Mouse (Mus musculus) midbrain, embryonic 13.5 days (tissue): ENCODE results near the gene Gm10639. TPM values are rescaled to one million over a fixed set of nuclear protein-coding genes. Genes with fewer than 3 reads are reported as not detected.
"Not testable (repeated sequence)": the region's sequence is repeated elsewhere in the genome, so short reads cannot be mapped to it uniquely, and the experiment has no call there.

Experiments used
- ATAC-seq: fragments of 200-750 bp; cut with Nextera tagmentation; 2 replicates; pipeline ENCODE4 v1.8.0; 2017; ENCODE audit warnings: mild to moderate bottlenecking, moderate TSS enrichment, moderate library complexity
- H3K27ac ChIP-seq: fragments of 300-500 bp; sonication (generic); 2 replicates; pipeline ENCODE4 v1.5.1; 2015; ENCODE audit warnings: inconsistent platforms, mild to moderate bottlenecking, moderate library complexity
- H3K27me3 ChIP-seq: fragments of 300-500 bp; sonication (generic); 2 replicates; pipeline ENCODE4 v1.6.1; 2015; ENCODE audit warnings: mild to moderate bottlenecking, inconsistent platforms
- H3K36me3 ChIP-seq: fragments of 300-500 bp; sonication (generic); 2 replicates; pipeline ENCODE4 v1.6.1; 2015; ENCODE audit warnings: mild to moderate bottlenecking, inconsistent platforms
- H3K4me1 ChIP-seq: fragments of 300-500 bp; sonication (generic); replicated peaks from 2 replicates; pipeline ENCODE4 v1.6.1; 2015; ENCODE audit warnings: inconsistent platforms
- H3K4me2 ChIP-seq: fragments of 300-500 bp; sonication (generic); replicated peaks from 2 replicates; pipeline ENCODE4 v1.6.1; 2015; ENCODE audit warnings: moderate library complexity, mild to moderate bottlenecking, inconsistent platforms
- H3K4me3 ChIP-seq: fragments of 300-500 bp; sonication (generic); replicated peaks from 2 replicates; pipeline ENCODE4 v1.5.1; 2015; ENCODE audit warnings: mild to moderate bottlenecking, inconsistent platforms
- H3K9ac ChIP-seq: fragments of 300-500 bp; sonication (generic); replicated peaks from 2 replicates; pipeline ENCODE4 v1.6.1; 2015; ENCODE audit warnings: mild to moderate bottlenecking, inconsistent platforms
- H3K9me3 ChIP-seq: fragments of 300-500 bp; sonication (generic); 2 replicates; pipeline ENCODE4 v1.6.1; 2016; ENCODE audit warnings: mild to moderate bottlenecking, inconsistent platforms
- WGBS: fragments of 180-500 bp; shearing (Covaris S2); methylation state at CpG from one replicate; pipeline ENCODE4 v1.1.7; 2015; 5-methylcytosine and 5-hydroxymethylcytosine counted together
- polyA plus RNA-seq: library from polyadenylated mRNA; unstranded; fragments of >200 nt; fragmentation: Nextera tagmentation; extraction: Ambion mirVana; gene quantifications from 2 replicates; pipeline ENCODE4 v1.2.1, GENCODE M21; 2015

The Gm10639 gene
- not detected in 2 replicates for polyA plus RNA-seq

- H3K4me2 ChIP-seq, H3K4me1 ChIP-seq, H3K4me3 ChIP-seq, ATAC-seq, H3K27me3 ChIP-seq, H3K27ac ChIP-seq, H3K9me3 ChIP-seq, H3K9ac ChIP-seq, H3K36me3 ChIP-seq: not testable (repeated sequence)
- 97% methylated on average over 3 of the region's 3 CpGs for WGBS
Measured at GRCm38 (mm10) chr9:78289723-78290122, at the start of gene Gm10639. TSS of gene Gm10639 (plus strand) at chr9:78289923.

- not testable (repeated sequence) for H3K4me2 ChIP-seq, H3K27me3 ChIP-seq, H3K4me1 ChIP-seq, ATAC-seq, H3K9me3 ChIP-seq, H3K27ac ChIP-seq, H3K9ac ChIP-seq, H3K4me3 ChIP-seq, H3K36me3 ChIP-seq
- 90% methylated on average over 4 of the region's 4 CpGs for WGBS
Measured at GRCm38 (mm10) chr9:78255683-78256470, 33.8 kb upstream of the Gm10639 start.

DNA sequence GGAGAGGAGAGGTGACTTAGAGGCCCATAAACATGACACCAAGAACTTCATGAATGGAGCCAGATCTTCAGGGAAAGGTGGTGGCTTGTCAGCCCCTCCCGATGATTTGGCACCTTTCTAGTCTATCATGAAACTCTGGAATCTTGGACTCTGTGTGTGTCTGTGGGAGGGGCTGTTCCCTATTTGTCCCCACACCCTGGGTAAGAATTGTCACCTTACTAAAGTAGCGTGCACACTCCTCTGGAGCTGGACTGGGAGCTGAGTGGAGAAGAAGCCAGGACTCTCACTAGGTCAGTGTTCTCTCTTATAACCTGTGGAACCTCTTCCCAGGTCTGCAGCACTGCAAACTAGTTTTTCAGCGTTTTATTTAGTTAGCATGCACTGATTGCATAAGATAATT lies 32.8 kb upstream of the Gm10639 start, which contains the start of gene Gm3776:
Gene Gm3776, plus strand, starts transcription at position 216 of the 400 bp plus-strand sequence.
- not testable (repeated sequence) for H3K9ac ChIP-seq, H3K4me2 ChIP-seq, H3K27ac ChIP-seq, H3K36me3 ChIP-seq, H3K27me3 ChIP-seq, H3K9me3 ChIP-seq, ATAC-seq, H3K4me3 ChIP-seq, H3K4me1 ChIP-seq
- 89% methylated on average over 1 of the region's 3 CpGs for WGBS

DNA sequence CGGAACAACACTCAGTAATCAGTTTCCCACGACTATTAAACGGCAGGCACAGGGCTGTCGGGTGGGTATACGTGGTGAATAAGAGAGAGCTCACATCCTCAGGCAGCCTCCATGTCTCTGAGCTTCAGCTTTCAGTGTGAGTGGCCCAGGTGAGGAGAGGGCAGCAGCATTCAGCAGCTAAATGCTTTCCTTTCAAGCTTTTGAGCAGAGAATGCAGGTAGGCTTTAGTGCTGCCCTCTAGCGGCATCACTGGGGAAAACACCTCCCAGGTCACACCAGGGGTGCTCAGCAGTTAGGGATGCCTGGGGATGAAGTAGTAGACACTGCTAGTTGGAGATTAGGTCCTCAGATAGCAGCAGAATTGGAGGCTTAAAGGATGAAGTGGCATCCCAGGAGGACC lies 30.0 kb upstream of the Gm10639 start:
- H3K27me3 ChIP-seq, H3K9ac ChIP-seq, H3K4me2 ChIP-seq, H3K4me3 ChIP-seq, H3K27ac ChIP-seq, H3K9me3 ChIP-seq, H3K36me3 ChIP-seq, H3K4me1 ChIP-seq: not testable (repeated sequence)
- WGBS, result 0% methylated on average over 1 of the region's 6 CpGs
- ATAC-seq, result peak; percentile 53; the same call in 1 of the 2 replicates

GRCm38 (mm10) chr9:78270945-78271344 lies 18.8 kb upstream of the Gm10639 start:
- not testable (repeated sequence) for H3K9me3 ChIP-seq, H3K36me3 ChIP-seq, H3K4me3 ChIP-seq, H3K27me3 ChIP-seq, H3K27ac ChIP-seq, H3K9ac ChIP-seq, H3K4me2 ChIP-seq, H3K4me1 ChIP-seq, ATAC-seq
- WGBS, result 90% methylated on average over 3 of the region's 3 CpGs

DNA sequence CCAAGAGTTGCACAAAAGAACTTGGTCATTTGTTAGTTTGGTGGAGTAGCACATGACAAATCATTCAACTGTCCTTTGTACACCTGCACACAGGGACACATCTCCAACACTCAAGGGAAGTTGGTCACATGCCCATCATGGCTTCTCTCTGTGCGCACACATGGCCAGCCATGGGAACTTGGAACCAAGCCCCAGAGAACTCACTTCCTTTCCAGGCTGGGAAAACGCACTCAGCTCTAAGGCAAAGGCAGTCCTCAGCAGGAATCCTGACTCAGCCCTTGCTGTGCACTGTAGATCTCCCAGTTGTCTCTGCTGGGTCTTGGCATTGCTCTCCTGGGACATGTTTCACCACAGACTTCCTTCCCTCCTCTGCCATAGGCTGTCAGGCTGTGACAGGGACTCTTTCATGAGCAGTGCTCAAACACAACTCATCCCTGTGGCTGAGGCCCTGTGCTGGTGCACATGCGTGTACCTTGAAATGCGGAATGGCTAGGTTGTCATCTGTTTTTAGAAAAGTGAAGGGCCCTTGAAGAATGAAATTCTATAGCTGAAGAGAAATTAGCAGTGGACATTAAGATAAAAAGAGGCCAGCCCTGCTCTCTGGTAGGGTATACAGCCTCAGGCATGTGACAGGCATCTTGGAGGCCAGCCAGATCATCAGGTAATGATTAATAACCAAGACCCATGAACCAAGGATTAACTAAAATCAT lies 7.6 kb upstream of the Gm10639 start:
- H3K36me3 ChIP-seq, H3K9ac ChIP-seq, ATAC-seq, H3K4me1 ChIP-seq, H3K4me3 ChIP-seq, H3K4me2 ChIP-seq, H3K27me3 ChIP-seq, H3K27ac ChIP-seq, H3K9me3 ChIP-seq: not testable (repeated sequence)
- WGBS, result 88% methylated on average over 4 of the region's 4 CpGs

DNA sequence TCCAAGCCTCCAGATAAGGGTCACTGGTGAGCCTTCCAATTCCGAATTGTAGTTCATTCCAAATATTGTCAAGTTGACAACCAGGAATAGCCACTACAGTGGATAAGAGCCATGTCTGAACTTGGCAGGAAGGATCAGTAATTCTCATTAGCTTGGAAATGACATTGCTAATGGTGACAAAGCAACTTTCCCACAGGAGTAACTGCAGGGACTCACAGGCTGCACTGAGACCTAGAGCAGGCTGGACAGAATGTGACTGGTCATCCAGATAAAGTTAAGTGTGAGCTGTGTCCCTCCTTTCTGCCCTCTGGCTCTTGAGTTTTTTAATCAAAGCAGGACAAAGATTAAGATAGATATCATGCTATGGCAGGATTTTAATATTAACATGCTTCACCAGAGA lies 660 bp upstream of the Gm10639 start:
- not testable (repeated sequence) for H3K27me3 ChIP-seq, H3K36me3 ChIP-seq, H3K9me3 ChIP-seq, H3K9ac ChIP-seq, ATAC-seq, H3K4me2 ChIP-seq, H3K4me3 ChIP-seq, H3K4me1 ChIP-seq, H3K27ac ChIP-seq
- WGBS, result 60% methylated on average over 1 of the region's 1 CpGs

DNA sequence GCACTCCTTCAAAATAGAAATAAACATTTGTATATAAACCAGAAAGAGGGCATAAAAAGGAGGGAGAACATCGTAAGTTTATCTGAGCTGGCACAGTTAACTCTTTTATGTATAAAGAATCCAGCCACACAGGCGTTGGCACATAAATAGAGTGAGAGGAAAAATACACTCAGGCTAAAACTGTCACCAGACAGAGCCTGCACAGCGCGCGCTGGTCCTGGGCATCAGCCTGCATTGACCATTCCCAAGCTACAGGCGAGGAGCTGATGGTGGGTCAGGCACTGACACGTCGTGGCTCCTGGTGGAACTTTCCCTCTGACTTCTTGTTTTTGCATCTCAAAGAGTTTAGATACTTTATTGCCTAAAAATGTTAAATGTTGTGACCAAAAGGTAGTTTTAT lies 2.7 kb downstream of the Gm10639 start:
- not testable (repeated sequence) for H3K27me3 ChIP-seq, H3K9me3 ChIP-seq, H3K9ac ChIP-seq, H3K4me1 ChIP-seq, H3K27ac ChIP-seq, H3K4me2 ChIP-seq, H3K36me3 ChIP-seq, H3K4me3 ChIP-seq, ATAC-seq
- WGBS, result 93% methylated on average over 8 of the region's 8 CpGs

GRCm38 (mm10) chr9:78293683-78294082 lies 4.0 kb downstream of the Gm10639 start:
- 92% methylated on average over 1 of the region's 1 CpGs for WGBS
- H3K9ac ChIP-seq, H3K4me1 ChIP-seq, H3K9me3 ChIP-seq, H3K4me3 ChIP-seq, H3K4me2 ChIP-seq, H3K27me3 ChIP-seq, ATAC-seq, H3K27ac ChIP-seq, H3K36me3 ChIP-seq: not testable (repeated sequence)

DNA sequence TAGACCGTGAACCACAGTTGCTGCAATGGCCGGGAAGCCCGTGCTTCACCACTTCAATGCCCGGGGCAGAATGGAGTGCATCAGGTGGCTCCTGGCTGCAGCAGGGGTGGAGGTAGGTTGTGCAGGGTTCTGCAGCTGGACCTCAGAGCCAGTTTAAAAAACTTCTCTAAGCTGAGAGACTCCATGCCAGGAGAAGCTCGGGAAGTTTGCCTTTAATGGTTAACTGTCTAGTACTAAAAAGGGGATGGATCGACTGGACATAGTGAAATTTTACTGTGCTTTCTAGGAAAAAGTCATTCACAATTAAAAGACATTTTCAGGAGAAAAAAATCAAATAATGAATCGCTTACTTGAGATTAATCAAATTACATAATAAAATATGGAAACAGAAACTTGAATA lies 5.1 kb downstream of the Gm10639 start:
- not testable (repeated sequence) for ATAC-seq, H3K4me2 ChIP-seq, H3K27ac ChIP-seq, H3K27me3 ChIP-seq, H3K4me1 ChIP-seq, H3K36me3 ChIP-seq, H3K9me3 ChIP-seq, H3K9ac ChIP-seq, H3K4me3 ChIP-seq
- WGBS, result 82% methylated on average over 7 of the region's 7 CpGs

GRCm38 (mm10) chr9:78296089-78296488 lies 6.4 kb downstream of the Gm10639 start:
- not testable (repeated sequence) for H3K27me3 ChIP-seq, H3K4me2 ChIP-seq, H3K27ac ChIP-seq, H3K4me1 ChIP-seq, H3K9me3 ChIP-seq, H3K4me3 ChIP-seq, H3K9ac ChIP-seq, H3K36me3 ChIP-seq
- WGBS, result 16% methylated on average over 6 of the region's 6 CpGs
- ATAC-seq, result peak; percentile 37; the same call in 1 of the 2 replicates

DNA sequence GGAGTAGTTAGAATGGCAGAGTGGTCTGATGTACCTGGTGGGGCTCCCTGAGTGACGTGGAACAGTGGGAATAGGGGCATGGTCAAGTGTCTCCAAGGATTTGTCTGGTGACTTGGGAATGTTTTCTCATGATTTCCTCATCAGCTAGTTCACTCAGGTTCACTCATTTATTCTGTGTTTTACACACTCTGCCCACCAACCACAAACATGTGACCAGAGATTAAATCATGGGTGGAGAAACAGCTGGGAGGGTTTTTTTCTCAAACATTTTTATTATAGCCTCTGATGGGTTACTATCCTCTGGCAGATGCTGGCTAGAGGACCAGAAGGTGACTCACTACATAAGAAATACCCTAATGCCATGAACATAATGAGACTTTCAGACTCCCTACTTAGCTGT lies 8.5 kb downstream of the Gm10639 start:
- ATAC-seq, result no peak
- Histone ChIP-seq H3K9me3 (no peaks in the 10 kb centered on the region), H3K4me1 (no peaks in the 10 kb centered on the region), H3K4me3 (no peak overlapping the region), H3K4me2 (no peak overlapping the region), H3K27me3 (no peaks in the 10 kb centered on the region), H3K36me3 (no peaks in the 10 kb centered on the region), H3K9ac (no peak overlapping the region), H3K27ac (no peak overlapping the region)
- 90% methylated on average over 1 of the region's 1 CpGs for WGBS
